Mouse (Mus musculus): ENCODE results near the gene Pif1. TPM values are rescaled to one million over a fixed set of nuclear protein-coding genes. Genes with fewer than 3 reads are reported as not detected.

The Pif1 gene
- polyA plus RNA-seq (2015; fragmentation: Nextera tagmentation; extraction: Ambion mirVana), result 10.3 and 11.8 TPM in 2 replicates

DNA sequence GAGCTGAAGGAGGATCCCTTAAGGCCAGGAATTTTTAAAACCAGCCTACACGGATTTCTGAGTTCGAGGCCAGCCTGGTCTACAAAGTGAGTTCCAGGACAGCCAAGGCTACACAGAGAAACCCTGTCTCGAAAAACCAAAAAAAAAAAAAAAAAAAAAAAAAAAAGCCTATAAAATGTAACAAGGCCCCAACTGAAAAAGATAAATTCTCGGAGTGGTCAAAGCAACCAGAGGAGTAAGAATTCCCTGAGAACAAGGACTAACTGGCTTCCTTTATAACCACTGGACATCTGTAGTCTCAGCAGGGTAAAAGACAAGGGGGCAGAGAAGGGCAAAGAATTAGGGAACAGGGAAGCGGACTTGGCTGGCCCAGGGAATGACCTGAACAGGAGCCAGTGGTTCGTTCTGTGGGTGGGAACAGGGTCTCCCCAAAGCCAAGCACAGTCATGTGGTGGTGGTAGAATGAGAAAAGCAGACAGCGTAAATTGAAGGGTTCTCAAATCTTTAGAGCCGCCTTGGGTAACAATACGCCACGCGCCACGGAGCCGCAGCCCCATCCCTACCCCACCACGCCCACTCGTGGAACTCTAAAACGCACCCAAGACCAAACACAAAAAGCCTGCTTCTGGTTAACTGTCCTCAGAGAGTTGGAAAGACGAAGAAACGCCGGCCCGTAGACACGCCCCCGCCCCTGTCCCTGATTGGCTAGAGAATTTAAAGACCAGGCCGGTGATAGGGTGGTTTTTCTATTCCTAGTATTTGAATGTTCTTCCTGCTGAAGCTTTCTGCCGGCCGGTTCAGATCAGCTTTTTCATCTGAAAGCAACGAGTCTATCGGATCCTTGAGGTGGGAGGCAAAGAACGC lies at the start of gene Pif1:
Gene Pif1 (plus strand): TSS at position 755 of the 864 bp plus-strand sequence.
- Histone ChIP-seq H3K4me2 (peak within 1 kb of the TSS; percentile 95), H3K36me3 (peaks cover 24% of the 10 kb centered on the region), H3K9me3 (no peaks in the 10 kb centered on the region; the same call in 1 of the 2 replicates), H3K4me3 (peak within 1 kb of the TSS; percentile 76), H3K4me1 (peaks cover 32% of the 10 kb centered on the region), H3K27me3 (replicated peaks) (no peaks in the 10 kb centered on the region), H3K27ac (replicated peaks) (peak within 1 kb of the TSS; percentile 66), H3K9ac (peak within 1 kb of the TSS; percentile 86)
- 9% methylated on average over 28 of the region's 28 CpGs for WGBS
- 0 out of 2 replicates have a peak, but pooled peaks have one; percentile 39 for ATAC-seq (ENCODE audit: extremely low read depth, insufficient number of reproducible peaks, low FRiP score, low TSS enrichment)

DNA sequence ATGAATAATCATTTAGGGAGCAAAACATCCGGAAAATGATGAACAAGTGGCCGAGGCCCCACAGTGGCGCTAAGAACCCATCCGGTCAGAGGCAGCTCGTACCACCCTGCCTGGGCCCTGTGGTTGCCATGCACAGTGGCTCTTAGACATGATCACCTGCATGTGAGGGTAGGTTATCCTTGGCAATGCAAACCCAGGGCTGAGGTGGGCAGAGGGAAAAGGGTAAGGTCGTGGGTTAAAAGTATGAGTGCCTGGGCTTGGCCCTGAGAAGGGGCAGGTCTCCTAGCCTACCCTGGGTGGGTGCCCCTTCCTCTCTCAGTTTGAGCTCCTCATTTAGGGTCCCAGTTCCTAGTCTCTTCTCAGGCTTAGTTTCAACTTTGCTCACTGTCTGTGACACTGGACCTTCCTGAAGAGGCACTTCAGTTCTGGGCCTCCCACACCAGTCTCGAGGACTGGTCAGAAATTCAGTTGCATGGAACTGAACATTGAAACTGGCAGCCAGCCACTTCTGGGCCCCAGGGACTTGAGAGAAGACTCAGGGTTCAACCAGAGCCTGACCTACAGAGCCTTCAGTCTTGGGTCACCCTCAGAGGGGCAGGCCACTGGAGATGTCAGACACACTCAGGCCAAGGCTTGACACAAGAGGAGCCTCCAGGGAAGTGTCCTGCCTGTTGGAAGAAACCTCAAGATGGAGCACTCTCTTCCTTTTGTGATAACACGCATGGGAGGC lies 48.9 kb upstream of the Pif1 start:
- Histone ChIP-seq H3K4me2 (no peak overlapping the region), H3K27ac (replicated peaks) (no peak overlapping the region), H3K9me3 (no peaks in the 10 kb centered on the region), H3K4me3 (no peak overlapping the region), H3K27me3 (replicated peaks) (no peaks in the 10 kb centered on the region), H3K4me1 (peaks cover 20% of the 10 kb centered on the region), H3K36me3 (no peaks in the 10 kb centered on the region), H3K9ac (no peak overlapping the region)
- ATAC-seq (ENCODE audit: extremely low read depth, insufficient number of reproducible peaks, low FRiP score, low TSS enrichment), result no peak
- WGBS, result 84% methylated on average over 8 of the region's 8 CpGs

DNA sequence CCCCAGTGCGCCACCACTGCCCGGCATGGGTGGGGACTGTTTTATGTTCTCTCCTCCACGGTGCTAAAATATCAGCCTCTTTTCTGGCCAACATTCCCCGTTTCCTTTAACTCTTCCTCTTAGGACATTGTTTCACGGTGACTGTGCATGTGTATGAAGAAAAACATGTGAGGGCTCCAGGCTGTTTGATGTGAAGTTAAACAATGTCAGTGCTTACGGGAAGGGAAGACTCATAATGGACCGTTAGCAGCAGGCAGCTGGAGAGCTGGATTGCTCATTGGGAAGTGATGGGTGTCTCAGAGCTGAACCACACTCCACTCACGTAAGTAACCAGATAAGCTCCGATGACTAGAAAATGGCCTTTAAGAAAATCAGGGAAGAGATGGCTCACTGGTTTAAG lies 47.3 kb upstream of the Pif1 start:
- H3K4me2 ChIP-seq, result no peak overlapping the region
- 65% methylated on average over 9 of the region's 9 CpGs for WGBS
- H3K9me3 ChIP-seq, result no peaks in the 10 kb centered on the region
- H3K4me1 ChIP-seq, result peaks cover 21% of the 10 kb centered on the region
- H3K4me3 ChIP-seq, result no peak overlapping the region
- ATAC-seq (ENCODE audit: extremely low read depth, insufficient number of reproducible peaks, low FRiP score, low TSS enrichment), result no peak
- no peaks in the 10 kb centered on the region for H3K27me3 ChIP-seq (replicated peaks)
- no peak overlapping the region for H3K27ac ChIP-seq (replicated peaks)
- no peak overlapping the region for H3K9ac ChIP-seq
- no peaks in the 10 kb centered on the region for H3K36me3 ChIP-seq

DNA sequence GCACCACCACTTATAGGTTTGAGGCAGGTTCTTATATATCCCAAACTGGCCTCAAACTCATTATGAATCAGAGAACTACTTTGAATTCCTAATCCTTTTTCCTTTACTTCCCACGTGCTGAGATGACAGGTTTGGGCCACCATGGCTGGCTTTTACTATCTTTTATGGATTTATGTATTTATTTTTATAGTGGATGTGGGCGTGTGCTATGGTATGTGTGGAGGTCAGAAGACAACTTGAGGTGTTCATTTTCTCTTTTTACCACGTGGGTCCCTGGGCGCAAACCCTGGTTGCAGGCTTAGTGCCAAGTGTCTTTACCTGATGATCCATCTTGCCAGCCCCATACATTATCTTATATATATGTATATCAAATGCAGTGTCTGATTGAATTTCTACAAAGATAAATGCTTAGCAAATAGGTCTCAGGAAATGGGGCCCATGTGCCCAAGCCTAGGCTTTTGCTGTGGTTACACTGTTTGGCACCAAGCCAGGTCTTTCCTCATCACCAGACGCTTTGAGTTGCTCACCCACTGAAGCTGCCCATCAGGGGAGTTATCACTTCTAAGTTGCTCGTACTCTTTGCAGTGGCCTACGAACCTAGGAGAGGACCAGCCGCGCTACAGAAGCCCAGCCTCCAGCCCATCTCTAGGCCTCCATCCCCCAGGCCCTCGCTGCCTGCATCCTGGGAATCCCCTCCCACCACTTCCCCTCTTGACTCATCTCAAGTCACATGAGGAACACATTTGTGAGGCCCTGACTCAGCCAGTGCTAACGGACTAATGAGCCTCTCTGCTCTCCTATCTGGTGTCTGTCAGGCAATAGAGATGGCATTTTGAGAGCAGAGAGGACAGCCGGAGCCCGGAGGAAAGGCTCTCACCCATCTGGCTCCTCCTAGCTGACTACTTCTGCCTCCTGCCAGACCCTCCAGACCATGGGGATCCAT lies 45.6 kb upstream of the Pif1 start:
- Histone ChIP-seq H3K4me1 (peaks cover 35% of the 10 kb centered on the region), H3K36me3 (no peaks in the 10 kb centered on the region), H3K9me3 (no peaks in the 10 kb centered on the region), H3K4me3 (no peak overlapping the region), H3K4me2 (peak overlapping the region; percentile 35), H3K27ac (replicated peaks) (peak overlapping the region; percentile 94), H3K27me3 (replicated peaks) (no peaks in the 10 kb centered on the region), H3K9ac (no peak overlapping the region)
- 30% methylated on average over 13 of the region's 13 CpGs for WGBS
- ATAC-seq (ENCODE audit: extremely low read depth, insufficient number of reproducible peaks, low FRiP score, low TSS enrichment), result peak; percentile 44; the same call in 1 of the 2 replicates

DNA sequence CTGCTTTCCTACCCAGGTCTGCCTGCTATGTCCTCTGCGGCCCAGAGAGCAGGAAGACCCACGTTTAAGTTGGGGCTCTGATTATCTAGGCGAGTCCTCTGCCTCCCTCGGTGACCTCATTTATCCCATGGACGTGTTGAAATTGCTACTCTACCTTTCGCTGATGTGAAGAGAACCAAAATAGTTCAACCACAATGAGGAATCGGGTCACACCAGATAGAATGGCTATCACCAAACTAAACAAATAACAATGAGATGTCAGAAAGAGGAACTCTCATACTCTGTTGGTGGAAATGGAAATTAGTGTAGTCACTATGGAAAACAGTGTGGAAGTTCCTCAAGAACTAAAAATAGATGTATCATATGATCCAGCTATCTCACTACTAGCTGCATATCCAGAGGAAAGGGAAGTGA lies 44.8 kb upstream of the Pif1 start:
- Histone ChIP-seq H3K4me3 (no peak overlapping the region), H3K9me3 (no peaks in the 10 kb centered on the region), H3K4me1 (peaks cover 42% of the 10 kb centered on the region), H3K4me2 (peak overlapping the region; percentile 35), H3K27me3 (replicated peaks) (no peaks in the 10 kb centered on the region), H3K36me3 (no peaks in the 10 kb centered on the region), H3K27ac (replicated peaks) (peak overlapping the region; percentile 94), H3K9ac (no peak overlapping the region)
- 21% methylated on average over 7 of the region's 7 CpGs for WGBS
- no peak for ATAC-seq (ENCODE audit: extremely low read depth, insufficient number of reproducible peaks, low FRiP score, low TSS enrichment)

DNA sequence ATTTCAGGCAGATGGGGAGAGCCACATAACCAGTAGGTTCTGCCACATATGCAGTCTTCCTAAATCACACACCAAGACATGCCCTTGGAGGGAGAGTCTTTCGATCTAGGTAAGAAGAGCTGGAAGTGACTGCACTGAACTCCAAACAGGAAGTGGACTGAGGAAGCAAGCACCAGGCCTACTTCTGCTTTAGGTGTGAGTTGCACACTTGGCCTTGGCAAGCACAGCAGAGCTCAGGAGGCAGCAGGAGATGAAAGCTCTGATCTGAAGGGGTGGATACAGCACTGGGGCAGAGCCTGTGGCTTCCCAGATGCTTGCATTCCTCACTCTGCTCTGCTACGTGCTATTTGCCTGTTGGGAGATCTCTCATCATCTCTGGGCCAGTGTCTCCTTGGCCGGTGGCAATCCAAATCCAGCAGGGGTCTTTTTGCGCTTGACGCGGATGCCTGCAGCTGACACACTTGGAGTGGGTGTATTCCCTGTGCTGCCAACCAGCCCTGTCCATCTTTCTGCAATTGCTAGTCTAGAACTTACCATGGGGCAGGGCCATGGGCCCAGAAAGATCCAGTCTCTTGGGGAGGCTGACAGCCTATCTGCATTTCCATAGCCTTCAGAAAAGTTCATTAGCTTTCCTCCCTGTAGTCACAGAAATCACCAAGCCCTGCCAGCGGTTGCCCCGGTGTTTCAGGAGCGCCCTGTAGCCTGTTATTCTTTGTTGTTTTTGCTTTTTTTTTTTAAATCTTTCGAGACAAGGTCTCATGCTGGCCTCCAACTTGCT lies 41.1 kb upstream of the Pif1 start:
- ATAC-seq (ENCODE audit: extremely low read depth, insufficient number of reproducible peaks, low FRiP score, low TSS enrichment), result no peak
- peak overlapping the region; percentile 35; the same call in 1 of the 2 replicates for H3K9ac ChIP-seq
- H3K9me3 ChIP-seq, result no peaks in the 10 kb centered on the region
- peaks cover 77% of the 10 kb centered on the region for H3K4me1 ChIP-seq
- WGBS, result 58% methylated on average over 10 of the region's 10 CpGs
- H3K4me2 ChIP-seq, result no peak overlapping the region
- peak overlapping the region; percentile 57 for H3K27ac ChIP-seq (replicated peaks)
- H3K36me3 ChIP-seq, result no peaks in the 10 kb centered on the region
- H3K4me3 ChIP-seq, result no peak overlapping the region
- no peaks in the 10 kb centered on the region for H3K27me3 ChIP-seq (replicated peaks)

DNA sequence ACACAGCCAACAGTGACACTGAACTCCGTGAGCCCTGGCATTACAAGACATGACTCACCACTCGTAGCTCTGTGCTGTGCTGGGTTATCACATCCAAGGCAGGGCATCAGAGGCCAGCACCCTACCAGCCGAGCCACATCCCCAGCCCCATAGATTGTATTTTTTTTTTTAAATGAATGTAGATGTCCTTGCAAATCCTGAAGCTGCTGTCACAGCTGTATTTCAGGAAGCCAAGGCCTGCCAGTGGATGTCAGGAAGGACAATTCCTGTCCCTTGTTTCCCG lies 40.6 kb upstream of the Pif1 start:
- H3K27ac ChIP-seq (replicated peaks), result peak overlapping the region; percentile 57
- no peaks in the 10 kb centered on the region for H3K27me3 ChIP-seq (replicated peaks)
- H3K4me1 ChIP-seq, result peaks cover 79% of the 10 kb centered on the region
- H3K9ac ChIP-seq, result 0 out of 2 replicates have a peak overlapping the region, but pooled peaks have one; percentile 26
- no peaks in the 10 kb centered on the region for H3K9me3 ChIP-seq
- H3K36me3 ChIP-seq, result no peaks in the 10 kb centered on the region
- WGBS, result 34% methylated on average over 4 of the region's 4 CpGs
- H3K4me2 ChIP-seq, result no peak overlapping the region
- no peak for ATAC-seq (ENCODE audit: extremely low read depth, insufficient number of reproducible peaks, low FRiP score, low TSS enrichment)
- no peak overlapping the region for H3K4me3 ChIP-seq

DNA sequence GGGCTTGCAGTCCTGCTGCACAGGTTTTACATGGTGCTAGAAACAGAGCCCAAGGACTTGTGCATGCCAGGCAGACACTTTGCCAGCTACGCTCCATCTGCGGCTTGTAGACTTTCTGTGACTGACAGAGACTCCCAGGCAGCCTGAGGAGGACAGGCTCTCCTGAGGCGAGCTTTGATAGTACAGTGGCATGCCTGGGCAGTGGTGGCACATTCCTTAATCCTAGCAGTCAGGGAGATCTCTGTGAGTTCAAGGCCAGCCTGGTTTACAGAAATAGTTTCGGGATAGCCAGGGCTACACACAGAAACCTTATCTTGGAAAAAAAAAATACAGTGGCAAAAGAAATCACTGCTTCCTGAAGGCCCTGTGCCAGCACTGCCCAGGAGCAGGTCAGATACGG lies 39.8 kb upstream of the Pif1 start:
- Histone ChIP-seq H3K4me2 (no peak overlapping the region), H3K36me3 (0 out of 2 replicates have a peak, but pooled peaks cover 3% of the 10 kb centered on the region), H3K27me3 (replicated peaks) (no peaks in the 10 kb centered on the region), H3K9me3 (no peaks in the 10 kb centered on the region), H3K9ac (0 out of 2 replicates have a peak overlapping the region, but pooled peaks have one; percentile 26), H3K4me1 (peaks cover 77% of the 10 kb centered on the region), H3K27ac (replicated peaks) (peak overlapping the region; percentile 57; the same call in 1 of the 2 replicates), H3K4me3 (no peak overlapping the region)
- ATAC-seq (ENCODE audit: extremely low read depth, insufficient number of reproducible peaks, low FRiP score, low TSS enrichment), result no peak
- 66% methylated on average over 5 of the region's 5 CpGs for WGBS

DNA sequence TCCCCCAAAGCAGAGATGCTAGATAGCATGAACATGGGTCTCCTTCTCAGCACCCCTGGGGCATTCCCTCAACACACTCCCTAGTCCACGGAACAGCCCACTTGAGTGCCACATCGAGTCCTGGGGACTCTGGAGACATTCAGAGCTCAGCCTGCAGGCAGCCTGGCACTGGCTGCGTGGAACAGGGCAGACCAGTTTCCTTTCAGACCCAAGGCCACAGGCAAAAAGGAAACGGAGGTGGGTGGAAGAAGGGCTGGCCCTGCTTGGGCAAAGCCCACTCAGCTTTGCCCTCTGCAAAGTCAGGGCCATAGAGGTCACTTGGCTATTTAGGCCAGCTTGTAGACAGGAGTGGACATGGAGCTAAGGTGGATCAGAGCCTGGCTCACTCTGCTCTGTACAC lies 39.1 kb upstream of the Pif1 start:
- Histone ChIP-seq H3K4me1 (peaks cover 76% of the 10 kb centered on the region), H3K27me3 (replicated peaks) (no peaks in the 10 kb centered on the region), H3K36me3 (peaks cover 8% of the 10 kb centered on the region), H3K9ac (peak overlapping the region; percentile 11; the same call in 1 of the 2 replicates), H3K9me3 (no peaks in the 10 kb centered on the region), H3K27ac (replicated peaks) (peak overlapping the region; percentile 29; the same call in 1 of the 2 replicates), H3K4me2 (no peak overlapping the region), H3K4me3 (no peak overlapping the region)
- no peak for ATAC-seq (ENCODE audit: extremely low read depth, insufficient number of reproducible peaks, low FRiP score, low TSS enrichment)
- WGBS, result 76% methylated on average over 4 of the region's 4 CpGs

DNA sequence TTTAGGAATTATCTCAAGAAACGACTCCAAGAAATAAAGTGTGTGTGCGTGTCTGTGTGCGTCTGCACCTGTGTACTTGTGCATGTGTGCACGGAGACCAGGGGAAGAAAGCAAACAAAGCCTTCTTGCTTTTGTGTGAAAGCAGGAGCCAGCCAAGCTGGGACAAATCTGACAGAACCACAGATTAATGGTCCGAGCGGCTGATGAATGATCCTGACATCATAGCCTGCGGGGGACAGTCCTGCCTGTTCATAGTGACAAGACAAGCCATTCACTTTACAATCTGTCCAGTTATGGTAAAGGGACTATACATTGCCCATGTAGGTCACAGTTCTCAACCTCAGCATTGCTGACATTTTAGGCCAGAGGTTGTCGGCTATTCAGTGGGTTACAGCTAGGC lies 38.6 kb upstream of the Pif1 start:
- no peak overlapping the region for H3K4me3 ChIP-seq
- peak overlapping the region; percentile 11; the same call in 1 of the 2 replicates for H3K9ac ChIP-seq
- peaks cover 13% of the 10 kb centered on the region for H3K36me3 ChIP-seq
- H3K9me3 ChIP-seq, result no peaks in the 10 kb centered on the region
- H3K4me2 ChIP-seq, result no peak overlapping the region
- H3K27ac ChIP-seq (replicated peaks), result no peak overlapping the region; the same call in 1 of the 2 replicates
- H3K27me3 ChIP-seq (replicated peaks), result no peaks in the 10 kb centered on the region
- H3K4me1 ChIP-seq, result peaks cover 73% of the 10 kb centered on the region
- ATAC-seq (ENCODE audit: extremely low read depth, insufficient number of reproducible peaks, low FRiP score, low TSS enrichment), result no peak
- 76% methylated on average over 8 of the region's 8 CpGs for WGBS

Data from heart, embryonic 13.5 days (tissue).